Mouse (Mus musculus): ENCODE measurements at regions not wholly inside any gene's neighbourhood (a gene's known extent, or its start where the extent isn't known, plus 50 kb on each side); places are given as distances from the start of the nearest gene placed in this dataset.

- H3K36me3 ChIP-seq (ENCODE audit: control insufficient read depth, insufficient read depth, low read length): no peaks in the 10 kb centered on the region
- WGBS: 76% methylated on average over 3 of the region's 3 CpGs
- H3K9me3 ChIP-seq (ENCODE audit: control insufficient read depth, low read length): no peaks in the 10 kb centered on the region
- H3K27ac ChIP-seq (ENCODE audit: low read depth): no peak overlapping the region
- no peak overlapping the region for H3K9ac ChIP-seq (ENCODE audit: low read length)
- no peak overlapping the region for H3K4me2 ChIP-seq (ENCODE audit: low read length)
- H3K4me3 ChIP-seq (ENCODE audit: low read depth, low read length): no peak overlapping the region
- no peak for ATAC-seq (replicated peaks; ENCODE audit: low FRiP score, low TSS enrichment, low read depth)
- H3K4me1 ChIP-seq (replicated peaks; ENCODE audit: control insufficient read depth, insufficient read depth, low read length): no peaks in the 10 kb centered on the region
- no peak for DNase-seq (ENCODE audit: low spot score)
- H3K27me3 ChIP-seq (replicated peaks; ENCODE audit: control insufficient read depth, insufficient read depth, low read length): no peaks in the 10 kb centered on the region
Observed at GRCm38 (mm10) chr17:3879075-3879474, 183.0 kb upstream of the Nox3 start.

GRCm38 (mm10) chr17:3869459-3870194 lies 173.6 kb upstream of the Nox3 start:
- Histone ChIP-seq H3K4me3 (ENCODE audit: low read depth, low read length) (no peak overlapping the region), H3K4me1 (replicated peaks; ENCODE audit: control insufficient read depth, insufficient read depth, low read length) (no peaks in the 10 kb centered on the region), H3K27ac (ENCODE audit: low read depth) (no peak overlapping the region), H3K9ac (ENCODE audit: low read length) (no peak overlapping the region), H3K9me3 (ENCODE audit: control insufficient read depth, low read length) (no peaks in the 10 kb centered on the region), H3K4me2 (ENCODE audit: low read length) (no peak overlapping the region), H3K36me3 (ENCODE audit: control insufficient read depth, insufficient read depth, low read length) (no peaks in the 10 kb centered on the region), H3K27me3 (replicated peaks; ENCODE audit: control insufficient read depth, insufficient read depth, low read length) (no peaks in the 10 kb centered on the region)
- WGBS: 70% methylated on average over 4 of the region's 4 CpGs
- ATAC-seq (replicated peaks; ENCODE audit: low FRiP score, low TSS enrichment, low read depth) (no peak), DNase-seq (ENCODE audit: low spot score) (no peak)

GRCm38 (mm10) chr17:3862384-3862783 lies 166.3 kb upstream of the Nox3 start:
- Histone ChIP-seq H3K27ac (ENCODE audit: low read depth) (no peak overlapping the region), H3K27me3 (replicated peaks; ENCODE audit: control insufficient read depth, insufficient read depth, low read length) (no peaks in the 10 kb centered on the region), H3K36me3 (ENCODE audit: control insufficient read depth, insufficient read depth, low read length) (no peaks in the 10 kb centered on the region), H3K9me3 (ENCODE audit: control insufficient read depth, low read length) (0 out of 2 replicates have a peak, but pooled peaks cover 3% of the 10 kb centered on the region), H3K4me3 (ENCODE audit: low read depth, low read length) (no peak overlapping the region), H3K4me2 (ENCODE audit: low read length) (no peak overlapping the region), H3K4me1 (replicated peaks; ENCODE audit: control insufficient read depth, insufficient read depth, low read length) (no peaks in the 10 kb centered on the region), H3K9ac (ENCODE audit: low read length) (no peak overlapping the region)
- ATAC-seq (replicated peaks; ENCODE audit: low FRiP score, low TSS enrichment, low read depth) (no peak), DNase-seq (ENCODE audit: low spot score) (no peak)
- WGBS: 22% methylated on average over 2 of the region's 2 CpGs

GRCm38 (mm10) chr17:3836386-3836785 lies 140.3 kb upstream of the Nox3 start:
- no peak overlapping the region for H3K4me3 ChIP-seq (ENCODE audit: low read depth, low read length)
- H3K4me1 ChIP-seq (replicated peaks; ENCODE audit: control insufficient read depth, insufficient read depth, low read length): no peaks in the 10 kb centered on the region
- no peaks in the 10 kb centered on the region for H3K9me3 ChIP-seq (ENCODE audit: control insufficient read depth, low read length)
- ATAC-seq (replicated peaks; ENCODE audit: low FRiP score, low TSS enrichment, low read depth) (no peak), DNase-seq (ENCODE audit: low spot score) (no peak)
- no peaks in the 10 kb centered on the region for H3K27me3 ChIP-seq (replicated peaks; ENCODE audit: control insufficient read depth, insufficient read depth, low read length)
- H3K27ac ChIP-seq (ENCODE audit: low read depth): no peak overlapping the region
- no peaks in the 10 kb centered on the region for H3K36me3 ChIP-seq (ENCODE audit: control insufficient read depth, insufficient read depth, low read length)
- H3K4me2 ChIP-seq (ENCODE audit: low read length): no peak overlapping the region
- no peak overlapping the region for H3K9ac ChIP-seq (ENCODE audit: low read length)
- WGBS: 60% methylated on average over 4 of the region's 4 CpGs

- DNase-seq (ENCODE audit: low spot score): no peak
- no peak overlapping the region for H3K9ac ChIP-seq (ENCODE audit: low read length)
- H3K27ac ChIP-seq (ENCODE audit: low read depth): no peak overlapping the region
- no peaks in the 10 kb centered on the region for H3K27me3 ChIP-seq (replicated peaks; ENCODE audit: control insufficient read depth, insufficient read depth, low read length)
- H3K4me1 ChIP-seq (replicated peaks; ENCODE audit: control insufficient read depth, insufficient read depth, low read length): no peaks in the 10 kb centered on the region
- H3K4me3 ChIP-seq (ENCODE audit: low read depth, low read length): no peak overlapping the region
- no peaks in the 10 kb centered on the region for H3K36me3 ChIP-seq (ENCODE audit: control insufficient read depth, insufficient read depth, low read length)
- no peaks in the 10 kb centered on the region for H3K9me3 ChIP-seq (ENCODE audit: control insufficient read depth, low read length)
- WGBS: 68% methylated on average over 2 of the region's 2 CpGs
- no peak for ATAC-seq (replicated peaks; ENCODE audit: low FRiP score, low TSS enrichment, low read depth)
- H3K4me2 ChIP-seq (ENCODE audit: low read length): no peak overlapping the region
Observed at GRCm38 (mm10) chr17:3811187-3811586, 115.1 kb upstream of the Nox3 start.

- Histone ChIP-seq H3K36me3 (ENCODE audit: control insufficient read depth, insufficient read depth, low read length) (no peaks in the 10 kb centered on the region), H3K9me3 (ENCODE audit: control insufficient read depth, low read length) (no peaks in the 10 kb centered on the region), H3K27ac (ENCODE audit: low read depth) (no peak overlapping the region), H3K27me3 (replicated peaks; ENCODE audit: control insufficient read depth, insufficient read depth, low read length) (no peaks in the 10 kb centered on the region), H3K4me3 (ENCODE audit: low read depth, low read length) (no peak overlapping the region), H3K4me2 (ENCODE audit: low read length) (no peak overlapping the region), H3K4me1 (replicated peaks; ENCODE audit: control insufficient read depth, insufficient read depth, low read length) (no peaks in the 10 kb centered on the region), H3K9ac (ENCODE audit: low read length) (no peak overlapping the region)
- ATAC-seq (replicated peaks; ENCODE audit: low FRiP score, low TSS enrichment, low read depth): no peak
- no peak for DNase-seq (ENCODE audit: low spot score)
- 74% methylated on average over 1 of the region's 1 CpGs for WGBS
Observed at GRCm38 (mm10) chr17:3803507-3803906, 107.4 kb upstream of the Nox3 start.

GRCm38 (mm10) chr17:3792597-3792996 lies 96.5 kb upstream of the Nox3 start:
- ATAC-seq (replicated peaks; ENCODE audit: low FRiP score, low TSS enrichment, low read depth): 0 out of 2 replicates have a peak, but pooled peaks have one; percentile 58

GRCm38 (mm10) chr17:3782156-3782555 lies 86.1 kb upstream of the Nox3 start:
- Histone ChIP-seq H3K27me3 (replicated peaks; ENCODE audit: control insufficient read depth, insufficient read depth, low read length) (no peaks in the 10 kb centered on the region), H3K4me1 (replicated peaks; ENCODE audit: control insufficient read depth, insufficient read depth, low read length) (no peaks in the 10 kb centered on the region), H3K36me3 (ENCODE audit: control insufficient read depth, insufficient read depth, low read length) (no peaks in the 10 kb centered on the region), H3K9ac (ENCODE audit: low read length) (no peak overlapping the region), H3K4me3 (ENCODE audit: low read depth, low read length) (no peak overlapping the region), H3K27ac (ENCODE audit: low read depth) (no peak overlapping the region), H3K4me2 (ENCODE audit: low read length) (no peak overlapping the region), H3K9me3 (ENCODE audit: control insufficient read depth, low read length) (no peaks in the 10 kb centered on the region)
- no peak for DNase-seq (ENCODE audit: low spot score)
- WGBS: 80% methylated on average over 1 of the region's 1 CpGs
- no peak for ATAC-seq (replicated peaks; ENCODE audit: low FRiP score, low TSS enrichment, low read depth)

More at GRCm38 (mm10) chr17:3792597-3792996, 96.5 kb upstream of the Nox3 start:
- Histone ChIP-seq H3K9ac (ENCODE audit: low read length) (no peak overlapping the region), H3K9me3 (ENCODE audit: control insufficient read depth, low read length) (no peaks in the 10 kb centered on the region), H3K36me3 (ENCODE audit: control insufficient read depth, insufficient read depth, low read length) (no peaks in the 10 kb centered on the region), H3K4me3 (ENCODE audit: low read depth, low read length) (no peak overlapping the region), H3K4me2 (ENCODE audit: low read length) (no peak overlapping the region), H3K4me1 (replicated peaks; ENCODE audit: control insufficient read depth, insufficient read depth, low read length) (no peaks in the 10 kb centered on the region), H3K27me3 (replicated peaks; ENCODE audit: control insufficient read depth, insufficient read depth, low read length) (no peaks in the 10 kb centered on the region), H3K27ac (ENCODE audit: low read depth) (no peak overlapping the region)
- no peak for DNase-seq (ENCODE audit: low spot score)
- WGBS: 18% methylated on average over 2 of the region's 2 CpGs

GRCm38 (mm10) chr17:3777691-3778090 lies 81.6 kb upstream of the Nox3 start:
- no peaks in the 10 kb centered on the region for H3K4me1 ChIP-seq (replicated peaks; ENCODE audit: control insufficient read depth, insufficient read depth, low read length)
- no peaks in the 10 kb centered on the region for H3K27me3 ChIP-seq (replicated peaks; ENCODE audit: control insufficient read depth, insufficient read depth, low read length)
- H3K9me3 ChIP-seq (ENCODE audit: control insufficient read depth, low read length): no peaks in the 10 kb centered on the region
- DNase-seq (ENCODE audit: low spot score): no peak
- no peak overlapping the region for H3K4me3 ChIP-seq (ENCODE audit: low read depth, low read length)
- no peak overlapping the region for H3K27ac ChIP-seq (ENCODE audit: low read depth)
- ATAC-seq (replicated peaks; ENCODE audit: low FRiP score, low TSS enrichment, low read depth): no peak
- no peak overlapping the region for H3K9ac ChIP-seq (ENCODE audit: low read length)
- no peaks in the 10 kb centered on the region for H3K36me3 ChIP-seq (ENCODE audit: control insufficient read depth, insufficient read depth, low read length)
- H3K4me2 ChIP-seq (ENCODE audit: low read length): no peak overlapping the region

All from intestine, embryonic 14.5 days (tissue).